Mouse (Mus musculus) ES-E14 (cell line): Measurements from ENCODE around the gene Gbp2b.

ENCODE experiments used
- HCFC1 ChIP-seq: IDR thresholded peaks from 2 replicates; pipeline ENCODE4 v1.6.1; 2012; ENCODE audit warnings: low read length, inconsistent platforms, borderline replicate concordance; ENCODE audit not compliant: insufficient read depth
- MAFK ChIP-seq: IDR thresholded peaks from 2 replicates; pipeline ENCODE4 v1.6.1; 2014; ENCODE audit warnings: mild to moderate bottlenecking, low read depth, low read length, inconsistent platforms; ENCODE audit not compliant: insufficient read depth
- ZC3H11A ChIP-seq: IDR thresholded peaks from 2 replicates; pipeline ENCODE4 v1.6.1; 2012; ENCODE audit warnings: low read depth, mild to moderate bottlenecking, inconsistent platforms, low read length, borderline replicate concordance
- ZNF384 ChIP-seq: IDR thresholded peaks from 2 replicates; pipeline ENCODE4 v1.6.1; 2012; ENCODE audit warnings: low read depth, low read length, inconsistent platforms

GRCm38 (mm10) chr3:142583067-142583466 lies 11.6 kb upstream of the Gbp2b start:
- no peak for TF ChIP-seq ZC3H11A
- TF ChIP-seq HCFC1, result no peak
- no peak for TF ChIP-seq MAFK
- TF ChIP-seq ZNF384, result no peak
